Mouse (Mus musculus) embryo, embryonic 10.5 days (tissue): Measurements from ENCODE around the gene Cadm1.
A peak's percentile ranks its signal among the peaks of the same experiment; 100 is the strongest.

ENCODE experiments used
- DNase-seq: peaks from one replicate; pipeline ENCODE4 v3.0.0-alpha.2; 2015; ENCODE audit warnings: low spot score

The Cadm1 gene

DNA sequence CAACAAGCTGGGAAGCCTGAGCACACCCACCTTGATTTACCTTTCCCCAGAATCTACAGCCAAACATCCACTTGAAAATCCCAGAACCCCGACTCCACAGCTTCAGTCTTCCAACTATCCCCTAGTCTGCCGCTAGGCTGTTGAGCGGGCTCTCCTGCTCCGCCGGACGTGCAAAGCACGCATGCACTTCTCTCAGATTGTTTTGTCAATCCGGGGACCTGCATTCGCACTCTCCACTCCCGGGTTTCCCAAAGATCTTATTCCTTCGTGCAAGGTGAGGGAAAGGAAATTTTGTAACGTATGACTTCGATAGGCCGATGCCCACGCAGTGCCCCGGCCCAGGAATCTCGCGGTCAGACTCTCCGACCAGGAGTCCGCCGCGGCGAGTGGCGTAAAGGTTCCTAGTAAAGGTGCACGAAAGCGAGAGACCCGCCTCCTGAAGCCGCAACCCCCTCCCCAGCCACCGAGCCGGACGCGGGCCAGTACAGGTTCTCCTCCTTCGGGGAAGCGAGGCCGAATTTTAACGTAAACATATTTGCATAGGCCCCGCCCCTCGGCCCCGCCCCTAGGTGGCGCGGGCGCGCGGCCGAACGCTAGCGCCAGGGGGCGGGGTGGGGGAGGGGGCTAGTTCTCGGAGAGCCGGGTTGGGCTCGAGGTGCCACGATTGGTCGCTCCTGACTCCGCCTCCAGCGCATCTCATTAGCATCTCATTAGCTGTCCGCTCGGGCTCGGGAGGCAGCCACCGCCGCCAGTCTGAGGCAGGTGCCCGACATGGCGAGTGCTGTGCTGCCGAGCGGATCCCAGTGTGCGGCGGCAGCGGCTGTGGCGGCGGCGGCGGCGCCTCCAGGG is at the start of gene Cadm1:
TSS of gene Cadm1 (plus strand) at position 572 of the 849 bp plus-strand sequence.
- DNase-seq, result peak; percentile 99

GRCm38 (mm10) chr9:47484506-47484905 is 45.5 kb upstream of the Cadm1 start:
- DNase-seq, result no peak

- DNase-seq, result no peak
Observed at GRCm38 (mm10) chr9:47485186-47485585, 44.8 kb upstream of the Cadm1 start.

- no peak for DNase-seq
Observed at GRCm38 (mm10) chr9:47499761-47500160, 30.2 kb upstream of the Cadm1 start.

DNA sequence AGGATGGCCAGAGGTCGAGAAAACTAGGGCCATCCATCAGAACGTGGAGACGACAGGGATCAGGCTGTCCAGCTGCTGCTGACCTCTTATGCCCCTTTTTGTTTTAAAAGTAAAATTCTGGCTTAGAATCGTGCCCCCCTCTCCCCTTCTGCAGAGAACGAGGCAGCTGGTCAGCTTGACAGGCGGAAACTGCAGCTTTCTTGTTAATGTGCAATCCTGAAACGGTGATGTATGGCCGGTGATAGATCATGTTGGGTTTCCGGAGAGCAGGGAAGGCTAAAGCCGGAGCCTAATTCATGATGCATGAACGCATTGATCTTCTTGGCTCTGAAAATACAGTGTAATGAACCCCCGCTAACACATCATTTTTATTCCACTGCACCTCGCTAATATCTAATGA is 24.0 kb upstream of the Cadm1 start:
- peak; percentile 65 for DNase-seq

DNA sequence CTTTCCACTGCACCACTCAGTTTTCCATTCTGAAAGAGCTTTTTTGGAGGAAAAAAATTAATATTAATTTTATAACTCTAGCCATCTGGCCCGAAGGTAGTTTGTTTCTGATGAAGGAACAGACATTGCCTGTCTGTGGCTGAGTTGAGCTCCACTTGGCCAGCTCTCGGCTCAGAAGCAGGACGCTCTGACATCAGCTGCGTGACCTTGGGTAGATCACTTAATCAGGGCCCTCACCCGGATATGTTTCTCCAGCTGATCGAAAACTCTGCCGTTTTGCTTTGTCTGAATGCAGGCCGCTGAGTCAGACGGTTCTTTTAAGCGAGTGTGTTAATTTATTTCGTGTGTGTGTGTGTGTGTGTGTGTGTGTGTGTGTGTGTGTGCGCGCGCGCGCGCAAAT is 23.1 kb upstream of the Cadm1 start:
- no peak for DNase-seq

DNA sequence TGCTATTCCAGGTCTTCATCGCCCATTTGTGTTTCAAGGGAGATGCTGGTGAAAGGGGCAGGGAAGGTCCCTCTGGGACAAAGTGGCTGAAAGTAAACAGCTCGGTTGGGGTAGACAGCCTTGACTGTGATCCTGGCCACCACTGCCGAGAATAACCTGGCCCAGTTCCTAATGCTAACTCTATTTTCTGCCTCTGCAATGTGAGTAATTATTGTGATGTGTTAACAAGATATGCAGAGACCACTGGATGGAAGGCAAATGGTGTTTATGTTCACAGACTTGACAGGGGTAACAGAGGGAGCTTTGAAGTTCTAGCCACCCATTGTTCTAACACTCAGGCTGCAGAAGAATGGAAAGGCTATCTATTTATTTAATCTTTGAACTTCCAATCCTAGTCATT is 21.9 kb upstream of the Cadm1 start:
- no peak for DNase-seq

DNA sequence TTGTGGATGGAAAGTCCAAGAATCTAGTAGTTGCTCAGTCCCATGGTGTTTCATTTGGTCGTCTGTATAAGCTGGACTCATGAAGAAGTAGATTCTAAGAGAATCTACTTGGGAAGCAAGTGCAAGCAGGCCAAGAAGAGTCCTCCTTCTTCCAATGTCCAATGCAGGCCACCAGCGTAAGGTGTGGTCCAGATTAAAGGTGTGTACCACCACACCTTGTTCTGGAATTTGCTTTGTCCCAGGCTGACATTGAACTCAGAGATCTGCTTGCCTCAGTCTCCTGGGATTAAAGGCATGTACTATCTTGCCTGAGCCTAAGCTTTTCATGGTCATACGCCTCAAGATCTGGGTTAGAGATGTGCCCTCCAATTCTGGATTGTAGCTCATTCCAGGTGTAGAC is 17.5 kb upstream of the Cadm1 start:
- no peak for DNase-seq

DNA sequence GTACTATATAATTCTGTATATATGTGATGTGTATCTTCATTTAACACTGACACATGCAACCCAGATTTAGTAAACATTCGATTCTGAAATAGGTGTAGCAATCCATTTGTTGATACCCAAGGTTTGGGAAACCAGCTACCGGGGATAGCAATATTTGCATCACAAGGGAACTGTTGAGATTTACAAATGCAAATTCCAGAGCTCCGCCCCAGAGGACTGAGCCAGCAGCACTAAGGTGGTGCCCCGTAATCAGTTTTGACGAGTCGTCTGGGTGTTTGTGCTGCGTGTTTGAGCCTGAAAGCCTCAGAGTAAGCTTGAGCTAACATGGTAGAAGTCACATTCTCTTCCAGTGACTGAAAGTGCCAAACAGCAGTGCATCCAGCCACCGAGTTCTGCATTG is 15.7 kb upstream of the Cadm1 start:
- DNase-seq, result no peak

- DNase-seq, result no peak
Observed at GRCm38 (mm10) chr9:47516238-47516637, 13.7 kb upstream of the Cadm1 start.

- DNase-seq, result no peak
Observed at GRCm38 (mm10) chr9:47527290-47527689, 2.7 kb upstream of the Cadm1 start.

DNA sequence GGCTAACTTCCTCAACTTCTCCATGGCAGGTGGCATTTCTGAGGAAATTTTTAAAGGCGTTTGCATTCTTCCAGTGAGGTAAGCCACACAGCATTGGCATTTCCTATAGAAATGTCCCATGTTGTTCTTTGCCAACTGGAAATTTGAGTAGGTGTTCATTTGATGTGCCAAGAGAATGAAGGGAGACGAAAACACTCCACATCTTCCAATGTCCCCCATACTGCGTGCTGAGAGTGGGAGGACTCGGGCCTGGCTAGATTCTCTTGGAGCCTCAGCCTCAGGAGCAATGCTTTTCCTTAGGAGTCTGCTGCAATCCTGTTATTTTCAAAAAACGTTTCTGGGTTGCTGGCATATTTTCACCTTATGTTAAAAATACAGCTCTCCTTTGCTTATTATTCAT is 2.2 kb upstream of the Cadm1 start:
- DNase-seq, result no peak

- peak; percentile 36 for DNase-seq
Observed at GRCm38 (mm10) chr9:47529182-47529581, 791 bp upstream of the Cadm1 start.

DNA sequence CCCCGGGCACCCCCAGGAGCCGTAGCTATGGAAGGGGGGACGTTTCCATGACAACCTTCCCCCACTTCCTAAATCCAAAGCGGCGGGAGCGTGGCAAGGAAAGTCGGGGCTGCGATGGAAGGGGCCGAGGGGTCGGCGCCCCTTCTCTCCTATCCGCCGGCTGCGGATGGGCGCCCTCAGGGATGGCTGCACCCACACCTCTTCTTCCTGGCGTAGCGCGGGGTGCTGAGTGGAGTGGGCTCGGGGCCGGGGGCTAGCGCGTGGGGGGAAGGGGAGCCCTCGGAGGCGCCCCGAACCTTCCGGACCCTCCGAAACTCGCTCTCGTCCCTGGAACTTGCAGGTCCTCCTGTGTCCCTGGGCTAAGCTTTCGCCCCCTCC is 560 bp downstream of the Cadm1 start:
- no peak for DNase-seq

- DNase-seq, result peak; percentile 67
Observed at GRCm38 (mm10) chr9:47530922-47531850, 1.2 kb downstream of the Cadm1 start.

DNA sequence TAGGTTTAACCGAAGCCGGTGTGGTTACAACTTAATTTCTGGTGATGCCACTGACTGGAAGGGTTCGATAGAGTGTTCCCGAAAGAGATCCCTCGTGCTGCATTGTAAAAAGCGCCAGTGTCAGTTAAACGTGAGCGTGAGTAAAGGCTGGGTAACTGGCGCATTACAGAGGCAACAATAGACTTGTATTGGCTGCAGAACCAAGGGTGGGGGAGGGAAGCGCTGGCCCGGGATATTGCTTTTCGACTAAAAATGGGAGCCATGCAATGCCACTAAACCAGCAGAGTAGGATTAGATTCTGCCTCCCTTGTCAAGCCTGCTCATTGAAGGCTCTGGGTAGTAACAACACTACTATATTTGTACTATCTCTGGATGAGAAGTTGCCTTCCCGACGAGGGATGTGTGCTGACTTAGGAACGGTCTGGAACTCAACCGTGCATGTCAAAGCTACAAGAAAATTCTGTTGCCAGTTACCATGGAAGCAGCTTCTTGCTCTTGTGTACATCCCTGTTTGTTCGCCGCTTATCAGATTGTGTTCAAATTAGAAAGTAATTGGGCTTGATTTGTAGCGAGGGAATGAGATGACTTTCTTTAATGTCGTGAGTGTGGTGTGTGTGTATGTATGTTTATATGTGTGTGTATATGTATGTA is 2.4 kb downstream of the Cadm1 start:
- DNase-seq, result peak; percentile 76

- DNase-seq, result peak; percentile 17
Observed at GRCm38 (mm10) chr9:47533461-47533860, 3.5 kb downstream of the Cadm1 start.

DNA sequence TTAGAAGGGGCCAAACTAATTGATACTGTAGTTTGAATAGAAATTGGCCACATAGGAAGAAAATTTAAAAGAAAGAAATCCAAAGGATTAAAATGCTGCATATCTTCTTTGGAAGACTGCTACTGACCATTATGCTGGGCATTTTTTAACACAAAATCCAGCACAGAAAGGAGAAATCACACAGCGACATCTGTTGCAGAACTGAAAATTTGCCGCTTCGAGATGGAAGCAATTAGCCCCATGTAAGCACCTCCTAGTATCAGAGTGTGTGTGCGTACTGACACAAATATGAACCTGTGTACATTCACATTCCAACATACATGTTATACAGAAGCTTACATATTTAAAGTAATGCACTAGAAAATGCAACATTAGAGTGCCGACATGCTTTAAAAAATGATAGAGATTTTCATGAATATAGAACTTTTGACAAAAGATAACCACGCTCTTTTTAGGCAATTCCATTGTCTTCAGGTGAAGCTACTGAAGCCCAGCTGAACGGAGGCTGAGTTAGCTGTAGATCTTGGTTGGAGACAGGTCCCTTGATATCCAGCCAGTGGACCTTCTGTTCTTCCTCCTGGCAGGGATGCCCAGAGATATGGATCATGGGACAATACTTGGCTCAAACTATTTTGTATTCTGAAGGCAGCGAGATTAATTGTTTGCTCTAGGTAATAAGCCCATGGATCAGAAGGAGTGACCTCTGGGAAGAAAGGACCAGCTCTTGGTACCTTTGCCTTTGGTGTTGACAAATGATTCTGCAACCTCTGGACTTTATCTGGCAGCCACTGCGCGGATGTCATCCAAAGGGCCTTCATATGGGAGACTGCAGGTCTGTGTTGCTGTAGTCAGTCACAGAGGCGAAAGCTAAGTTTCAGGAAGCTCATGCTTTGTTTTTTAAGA is 4.9 kb downstream of the Cadm1 start:
- DNase-seq, result no peak

DNA sequence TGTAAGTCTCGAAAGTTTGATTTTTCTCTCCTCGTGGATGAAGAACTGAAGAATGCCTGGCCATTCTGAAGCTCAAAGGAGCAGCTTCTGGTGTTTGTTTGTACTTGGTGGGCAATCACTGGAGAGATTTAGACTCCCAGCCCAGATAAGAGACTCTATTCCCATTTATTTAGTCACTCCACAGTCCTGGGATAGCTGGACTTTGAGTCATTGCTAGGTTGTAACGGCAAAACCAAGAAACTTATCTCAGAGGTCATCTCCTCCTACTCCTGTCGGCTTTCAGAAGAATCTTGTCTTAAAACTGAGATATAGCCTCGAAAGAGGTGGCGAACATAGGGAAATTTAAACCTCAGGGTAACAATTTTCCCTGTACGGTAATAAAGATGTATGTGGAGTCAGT is 15.3 kb downstream of the Cadm1 start:
- DNase-seq, result no peak

GRCm38 (mm10) chr9:47545667-47546066 is 15.7 kb downstream of the Cadm1 start:
- DNase-seq, result peak; percentile 45

DNA sequence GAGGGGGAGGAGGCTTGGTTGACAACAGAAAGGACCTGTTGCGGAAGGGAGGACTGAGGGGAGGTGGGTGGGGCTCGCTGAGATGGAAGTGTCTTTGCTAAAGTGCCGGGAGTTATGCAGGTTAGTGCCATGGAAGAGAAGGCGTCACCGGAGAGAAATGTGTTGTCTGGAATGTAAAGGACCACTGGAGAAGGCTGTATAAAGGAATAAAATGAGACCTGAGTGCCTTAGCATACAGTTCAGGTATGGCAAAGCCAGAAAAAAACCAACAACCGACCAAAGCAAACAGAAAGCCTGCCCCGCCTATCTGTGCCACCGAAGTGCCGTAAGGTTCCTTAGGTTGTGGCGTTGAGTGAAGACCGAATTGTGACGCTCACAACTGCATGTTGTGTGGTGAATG is 18.4 kb downstream of the Cadm1 start:
- DNase-seq, result no peak
